Mouse (Mus musculus): ENCODE measurements around the gene Ly6g6e.
"Not testable (repeated sequence)": the region's sequence is repeated elsewhere in the genome, so short reads cannot be mapped to it uniquely, and the experiment has no call there.

The Ly6g6e gene

GRCm38 (mm10) chr17:35076507-35077176, at the start of gene Ly6g6e:
Ly6g6e (plus strand) TSS chr17:35076902.
- in situ Hi-C loops (cut with MboI; ENCODE audit: unreplicated experiment in 2 of 2), result loop anchor here in 1 of 2 experiments (25.0 kb wide), 1 partner anchor 214 kb away; the partner anchor contains the start of genes Cfb, Nelfe and Skiv2l

GRCm38 (mm10) chr17:35027277-35028068, 49.2 kb upstream of the Ly6g6e start, which contains the start of gene Sapcd1:
Sapcd1 (minus strand) TSS chr17:35028016.
- in situ Hi-C loops (cut with MboI; ENCODE audit: unreplicated experiment in 2 of 2), result loop anchor here in 1 of 2 experiments (10.0 kb wide), 2 partner anchors 77 to 207 kb away; partner anchors contain the start of genes Atp6v1g2, Ly6g5c and Nfkbil1

- in situ Hi-C loops (cut with MboI; ENCODE audit: unreplicated experiment in 2 of 2), result loop anchor here in 1 of 2 experiments (10.0 kb wide), 2 partner anchors 76 to 206 kb away; partner anchors contain the start of genes Atp6v1g2, Ly6g5c and Nfkbil1
Measured at GRCm38 (mm10) chr17:35028315-35028714, 48.4 kb upstream of the Ly6g6e start.

- in situ Hi-C loops (cut with MboI; ENCODE audit: unreplicated experiment in 2 of 2), result loop anchor here in 1 of 2 experiments (10.0 kb wide), 2 partner anchors 75 to 205 kb away; partner anchors contain the start of genes Atp6v1g2, Ly6g5c and Nfkbil1
Measured at GRCm38 (mm10) chr17:35029691-35030532, 46.8 kb upstream of the Ly6g6e start.

- in situ Hi-C loops (cut with MboI; ENCODE audit: unreplicated experiment in 2 of 2), result no loop called here
Measured at GRCm38 (mm10) chr17:35031272-35031671, 45.4 kb upstream of the Ly6g6e start.

- in situ Hi-C loops (cut with MboI; ENCODE audit: unreplicated experiment in 2 of 2), result no loop called here
Measured at GRCm38 (mm10) chr17:35031880-35032279, 44.8 kb upstream of the Ly6g6e start.

GRCm38 (mm10) chr17:35032323-35032870, 44.3 kb upstream of the Ly6g6e start:
- in situ Hi-C loops (cut with MboI; ENCODE audit: unreplicated experiment in 2 of 2), result no loop called here

- in situ Hi-C loops (cut with MboI; ENCODE audit: unreplicated experiment in 2 of 2), result not testable (repeated sequence)
Measured at GRCm38 (mm10) chr17:35033703-35034102, 43.0 kb upstream of the Ly6g6e start.

- in situ Hi-C loops (cut with MboI; ENCODE audit: unreplicated experiment in 2 of 2), result no loop called here
Measured at GRCm38 (mm10) chr17:35034896-35035295, 41.8 kb upstream of the Ly6g6e start.

GRCm38 (mm10) chr17:35039121-35039873, 37.4 kb upstream of the Ly6g6e start:
- in situ Hi-C loops (cut with MboI; ENCODE audit: unreplicated experiment in 2 of 2), result no loop called here

- in situ Hi-C loops (cut with MboI; ENCODE audit: unreplicated experiment in 2 of 2), result no loop called here
Measured at GRCm38 (mm10) chr17:35043794-35044193, 32.9 kb upstream of the Ly6g6e start.

GRCm38 (mm10) chr17:35044904-35045806, 31.5 kb upstream of the Ly6g6e start:
- in situ Hi-C loops (cut with MboI; ENCODE audit: unreplicated experiment in 2 of 2), result no loop called here

GRCm38 (mm10) chr17:35045807-35046680, 30.7 kb upstream of the Ly6g6e start:
- in situ Hi-C loops (cut with MboI; ENCODE audit: unreplicated experiment in 2 of 2), result no loop called here

- in situ Hi-C loops (cut with MboI; ENCODE audit: unreplicated experiment in 2 of 2), result no loop called here
Measured at GRCm38 (mm10) chr17:35046681-35047455, 29.8 kb upstream of the Ly6g6e start, which contains the start of gene Msh5. Msh5 (minus strand) TSS chr17:35046745.

- in situ Hi-C loops (cut with MboI; ENCODE audit: unreplicated experiment in 2 of 2), result no loop called here
Measured at GRCm38 (mm10) chr17:35047688-35048087, 29.0 kb upstream of the Ly6g6e start.

GRCm38 (mm10) chr17:35048149-35048931, 28.4 kb upstream of the Ly6g6e start:
- in situ Hi-C loops (cut with MboI; ENCODE audit: unreplicated experiment in 2 of 2), result no loop called here

All from v-Abl transformed pro-B cells (cell line).